ENCODE assay signal across 13 mouse cellular contexts in genomic region chr4:128942346-128942745, GRCm38 (mm10). TPM values are rescaled to one million over a fixed set of nuclear protein-coding genes. Genes with fewer than 3 reads are reported as not detected.
DNase-seq lines count a peak whose midpoint lies in the region; ATAC-seq and TF ChIP-seq lines count a peak whose summit lies in the region.
"Had no signal": no experiment of that assay in that cellular context is flagged by ENCODE, and none has a peak within 500 bp of the region (broad histone marks: within the 10 kb centered on the region; RNA-seq: fewer than 3 reads in every experiment).

No protein-coding gene starts in this region.

- no peak overlapping the region for H3K4me2 ChIP-seq in liver, embryonic 14.5 days (ENCODE audit: low read depth)
- H3K4me2 ChIP-seq in liver, embryonic 12.5 days = no peak overlapping the region
- H3K4me2 ChIP-seq: embryonic facial prominence, embryonic 15.5 days; liver, embryonic 15.5 days had no signal

- no peak overlapping the region for H3K27ac ChIP-seq in gastrocnemius, adult 2 months
- H3K27ac ChIP-seq in liver, embryonic 14.5 days = no peak overlapping the region
- no peak overlapping the region for H3K27ac ChIP-seq in liver, embryonic 12.5 days
- H3K27ac ChIP-seq: embryonic facial prominence, embryonic 15.5 days; liver, embryonic 15.5 days had no signal

- H3K9me3 ChIP-seq in liver, embryonic 14.5 days (ENCODE audit: control insufficient read depth, low read length) = no peaks in the 10 kb centered on the region
- H3K9me3 ChIP-seq in liver, embryonic 12.5 days (replicated peaks) = no peaks in the 10 kb centered on the region
- H3K9me3 ChIP-seq: embryonic facial prominence, embryonic 15.5 days; liver, embryonic 15.5 days had no signal

- peak; percentile 17; the same call in 1 of the 2 replicates for TF ChIP-seq CTCF in gastrocnemius, adult 2 months (IDR thresholded peaks at IDR 0.05)
- peak; percentile 64 for TF ChIP-seq CTCF in liver, embryonic 14.5 days (IDR thresholded peaks at IDR 0.05; ENCODE audit: low read depth)

- no peaks in the 10 kb centered on the region for H3K27me3 ChIP-seq in liver, embryonic 14.5 days (ENCODE audit: control insufficient read depth, insufficient read depth, low read length)
- H3K27me3 ChIP-seq in liver, embryonic 12.5 days (replicated peaks) = no peaks in the 10 kb centered on the region
- H3K27me3 ChIP-seq: embryonic facial prominence, embryonic 15.5 days had no signal

- no peak overlapping the region for H3K4me3 ChIP-seq in gastrocnemius, adult 2 months
- H3K4me3 ChIP-seq in liver, embryonic 14.5 days (ENCODE audit: insufficient read depth in 1 of 2, low read depth in 2 of 2, low read length in 2 of 2) = no peak overlapping the region
- H3K4me3 ChIP-seq in liver, embryonic 12.5 days = no peak overlapping the region
- H3K4me3 ChIP-seq: embryonic facial prominence, embryonic 15.5 days; liver, embryonic 15.5 days had no signal

- peaks cover 1 to 2% of the 10 kb centered on the region in 2 experiments; a peak in 2 of 4 replicates for H3K4me1 ChIP-seq in liver, embryonic 14.5 days (replicated peaks; ENCODE audit: control insufficient read depth in 2 of 2, insufficient read depth in 2 of 2, low read length in 1 of 2)
- peaks cover 11% of the 10 kb centered on the region for H3K4me1 ChIP-seq in liver, embryonic 12.5 days

- DNase-seq in gastrocnemius, adult 2 months = no peak
- no peak for DNase-seq in gastrocnemius, adult 8-10 months (ENCODE audit: low spot score in 2 of 2)
- no peak for DNase-seq in liver, embryonic 14.5 days (ENCODE audit: low read depth in 3 of 3, low spot score in 3 of 3)
- peak; percentile 52 for DNase-seq in A20 (ENCODE audit: low read depth, low spot score)
- DNase-seq in ZHBTc4 (ENCODE audit: low read depth, low spot score) = peak; percentile 70
- no peak for DNase-seq in ovary, postnatal 10 days (ENCODE audit: low spot score)
- DNase-seq: adrenal gland, postnatal 36 days; gastrocnemius, postnatal 36 days had no signal

- H3K9ac ChIP-seq in liver, embryonic 14.5 days (replicated peaks) = no peak overlapping the region
- H3K9ac ChIP-seq in liver, embryonic 12.5 days = no peak overlapping the region
- H3K9ac ChIP-seq: embryonic facial prominence, embryonic 15.5 days; liver, embryonic 15.5 days had no signal

- no peak for TF ChIP-seq EP300 in liver, embryonic 14.5 days (IDR thresholded peaks at IDR 0.05; ENCODE audit: low read depth)

- no peaks in the 10 kb centered on the region for H3K36me3 ChIP-seq in liver, embryonic 14.5 days (replicated peaks; ENCODE audit: control insufficient read depth, insufficient read depth, low read depth)
- no peaks in the 10 kb centered on the region for H3K36me3 ChIP-seq in liver, embryonic 12.5 days
- H3K36me3 ChIP-seq: liver, embryonic 15.5 days had no signal

- ATAC-seq in liver, embryonic 14.5 days (ENCODE audit: insufficient read depth) = no peak
- no peak for ATAC-seq in liver, embryonic 12.5 days
- no peak for ATAC-seq in erythroid progenitor cell, adult 5-6 weeks (replicated peaks; ENCODE audit: low FRiP score, poor library complexity, severe bottlenecking)
- ATAC-seq: forebrain, embryonic 14.5 days had no signal

- 41% methylated on average over 3 of the region's 3 CpGs for WGBS in liver, embryonic 14.5 days (ENCODE audit: insufficient replicate concordance)
- WGBS in liver, embryonic 12.5 days (ENCODE audit: insufficient replicate concordance) = 43% methylated on average over 3 of the region's 3 CpGs

- intact Hi-C loops in gastrocnemius, adult 2 months (cut with DNase I) = no loop called here

RNA-seq across cellular contexts. Expression of gene Azin2, which starts 19.9 kb away (rescaled TPM):
- 1 to 10 TPM; 1.2 to 2.2 TPM for total RNA-seq in gastrocnemius, adult 2 months (2021)
- total RNA-seq in gastrocnemius, adult 8-10 months (2022) = 1 to 10 TPM; 2.1 to 3.8 (median 2.7) TPM
- 0.47 and 0.62 TPM in 2 replicates for polyA plus RNA-seq in liver, embryonic 14.5 days (2012; rRNA removed)
- polyA plus RNA-seq in liver, embryonic 14.5 days (2014; fragmentation: Nextera tagmentation; extraction: Ambion mirVana) = 0.27 and 0.59 TPM in 2 replicates
- 2.0 and 2.5 TPM in 2 replicates for polyA plus RNA-seq in liver, embryonic 12.5 days (2016; fragmentation: Nextera tagmentation; extraction: Ambion mirVana)
- 3.4 TPM in 1 of 2 replicates, not detected in the other for total RNA-seq in erythroid progenitor cell, adult 5-6 weeks (2015; ENCODE audit: low replicate concordance)
- total RNA-seq in erythroid progenitor cell, adult 5-6 weeks (2017; ENCODE audit: low replicate concordance) = not detected in 2 replicates

RNA-seq across cellular contexts. Expression of gene Ak2, which starts 49.4 kb away (rescaled TPM):
- total RNA-seq in gastrocnemius, adult 2 months (2021) = 10 to 100 TPM; 27.8 to 31.3 TPM
- total RNA-seq in gastrocnemius, adult 8-10 months (2022) = 10 to 100 TPM; 24.9 to 28.2 (median 26.3) TPM
- polyA plus RNA-seq in liver, embryonic 14.5 days (2012; rRNA removed) = 44.6 and 68.3 TPM in 2 replicates
- polyA plus RNA-seq in liver, embryonic 14.5 days (2014; fragmentation: Nextera tagmentation; extraction: Ambion mirVana) = 94.0 and 101 TPM in 2 replicates
- polyA plus RNA-seq in liver, embryonic 12.5 days (2016; fragmentation: Nextera tagmentation; extraction: Ambion mirVana) = 176 and 179 TPM in 2 replicates
- total RNA-seq in erythroid progenitor cell, adult 5-6 weeks (2015; ENCODE audit: low replicate concordance) = 29.2 and 36.9 TPM in 2 replicates
- total RNA-seq in erythroid progenitor cell, adult 5-6 weeks (2017; ENCODE audit: low replicate concordance) = 25.0 and 34.1 TPM in 2 replicates

RNA-seq across cellular contexts. Expression of gene Trim62, which starts 59.0 kb away (rescaled TPM):
- total RNA-seq in gastrocnemius, adult 2 months (2021) = under 1 TPM; 0.50 to 0.74 TPM
- total RNA-seq in gastrocnemius, adult 8-10 months (2022) = under 1 TPM; 0.36 to 0.67 (median 0.45) TPM
- 0.25 TPM in 2 replicates for polyA plus RNA-seq in liver, embryonic 14.5 days (2012; rRNA removed)
- 0.24 and 0.30 TPM in 2 replicates for polyA plus RNA-seq in liver, embryonic 14.5 days (2014; fragmentation: Nextera tagmentation; extraction: Ambion mirVana)
- polyA plus RNA-seq in liver, embryonic 12.5 days (2016; fragmentation: Nextera tagmentation; extraction: Ambion mirVana) = 1.3 and 1.8 TPM in 2 replicates
- 0.36 TPM in 1 of 2 replicates, not detected in the other for total RNA-seq in erythroid progenitor cell, adult 5-6 weeks (2015; ENCODE audit: low replicate concordance)
- 0.90 TPM in 1 of 2 replicates, not detected in the other for total RNA-seq in erythroid progenitor cell, adult 5-6 weeks (2017; ENCODE audit: low replicate concordance)

Comparison
In these comparisons a context has a peak if more than half of its experiments do, and no peak if none do; other contexts are left out.
1. DNase-seq: peak in A20 (single experiment) and ZHBTc4 (single experiment); none in gastrocnemius, adult 2 months (single experiment), gastrocnemius, adult 8-10 months (0 of 2), liver, embryonic 14.5 days (0 of 3) and ovary, postnatal 10 days (single experiment).